Mouse (Mus musculus): ENCODE measurements around the gene Fbxl16. TPM values are rescaled to one million over a fixed set of nuclear protein-coding genes. Genes with fewer than 3 reads are reported as not detected.

The Fbxl16 gene
- total RNA-seq, 4 experiments from 2014 or later, result 0.27 to 1.0 (median 0.71) TPM

DNA sequence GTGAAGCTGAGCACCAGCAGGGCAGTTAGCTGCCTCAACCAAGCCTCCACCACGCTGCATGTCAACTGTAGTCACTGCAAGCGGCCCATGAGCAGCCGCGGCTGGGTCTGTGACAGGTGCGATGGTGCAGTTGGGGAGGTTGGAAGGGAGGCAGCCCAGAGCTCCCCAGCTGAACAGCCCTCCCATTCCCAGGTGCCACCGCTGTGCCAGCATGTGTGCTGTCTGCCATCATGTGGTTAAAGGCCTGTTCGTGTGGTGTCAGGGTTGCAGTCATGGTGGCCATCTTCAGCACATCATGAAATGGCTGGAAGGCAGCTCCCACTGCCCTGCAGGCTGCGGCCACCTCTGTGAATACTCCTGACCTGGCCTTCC, 19.3 kb downstream of the Fbxl16 start:
- peak in 1 of 2 experiments; percentile 5 for DNase-seq (ENCODE audit: low spot score in 2 of 2)

GRCm38 (mm10) chr17:25828712-25829557, 20.1 kb downstream of the Fbxl16 start, which contains the start of gene Jmjd8:
Gene Jmjd8 (plus strand): TSS chr17:25828867.
- DNase-seq (ENCODE audit: low spot score in 2 of 2), result peak in 1 of 2 experiments; percentile 55

DNA sequence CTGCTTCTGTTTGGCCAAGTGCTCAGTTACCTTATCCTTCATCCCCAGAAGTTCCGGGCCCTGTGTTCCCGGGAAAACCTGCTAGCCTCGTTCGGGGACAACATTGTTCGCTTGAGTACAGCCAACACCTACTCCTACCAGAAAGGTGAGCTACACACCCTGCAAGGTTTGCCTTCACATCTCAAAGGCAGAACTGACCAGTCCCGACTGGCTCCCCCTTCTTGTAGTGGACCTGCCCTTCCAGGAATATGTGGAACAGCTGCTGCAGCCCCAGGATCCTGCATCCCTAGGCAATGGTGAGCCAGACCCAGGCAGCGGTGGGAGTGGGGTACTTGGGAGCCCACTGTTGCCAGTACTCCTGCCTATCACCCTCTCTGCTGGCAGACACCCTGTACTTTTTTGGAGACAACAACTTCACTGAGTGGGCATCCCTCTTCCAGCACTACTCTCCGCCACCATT, 20.7 kb downstream of the Fbxl16 start:
- DNase-seq (ENCODE audit: low spot score in 2 of 2), result no peak

- DNase-seq (ENCODE audit: low spot score in 2 of 2), result no peak
Measured at GRCm38 (mm10) chr17:25830200-25830753, 21.4 kb downstream of the Fbxl16 start.

- DNase-seq (ENCODE audit: low spot score in 2 of 2), result no peak
Measured at GRCm38 (mm10) chr17:25830806-25831431, 22.0 kb downstream of the Fbxl16 start.

DNA sequence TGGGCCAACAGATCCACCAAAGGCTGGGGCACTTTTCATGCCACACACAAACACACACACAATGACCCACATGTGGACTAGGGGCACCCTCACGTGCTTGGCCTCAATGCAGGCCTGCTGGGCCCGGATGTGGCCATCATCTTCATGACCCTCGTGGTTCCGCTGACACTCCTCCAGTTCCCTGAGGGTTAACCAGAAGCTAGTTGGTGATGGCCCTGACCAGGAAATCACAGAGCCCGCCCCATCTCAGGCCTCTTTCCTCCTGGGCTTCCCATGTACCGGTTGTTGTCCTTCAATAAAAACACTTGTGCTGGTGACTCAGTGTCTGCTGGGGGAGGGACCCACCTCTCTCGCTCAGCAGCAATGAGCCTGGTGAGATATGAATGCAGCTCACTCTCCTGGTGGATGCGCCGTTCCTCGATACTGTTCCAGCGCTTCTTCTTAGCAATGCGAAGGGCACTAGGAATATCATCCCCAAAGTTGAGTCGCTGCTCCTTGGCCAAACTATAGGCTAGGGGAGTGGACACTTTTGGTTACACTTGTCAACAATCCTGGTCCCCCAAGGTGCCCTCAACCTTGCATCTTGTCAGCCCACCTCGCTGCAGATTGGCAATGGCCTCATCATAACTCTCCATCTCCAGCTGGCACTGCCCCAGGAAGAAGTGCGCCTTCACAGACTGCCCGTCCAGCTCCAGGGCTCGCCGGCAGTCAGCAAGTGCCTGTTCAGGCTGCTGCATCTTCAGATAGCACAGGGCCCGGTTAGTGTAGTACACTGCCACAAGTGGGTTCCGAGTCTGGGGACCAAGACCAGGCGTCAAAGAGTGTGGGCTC, 22.8 kb downstream of the Fbxl16 start:
- no peak for DNase-seq (ENCODE audit: low spot score in 2 of 2)

DNA sequence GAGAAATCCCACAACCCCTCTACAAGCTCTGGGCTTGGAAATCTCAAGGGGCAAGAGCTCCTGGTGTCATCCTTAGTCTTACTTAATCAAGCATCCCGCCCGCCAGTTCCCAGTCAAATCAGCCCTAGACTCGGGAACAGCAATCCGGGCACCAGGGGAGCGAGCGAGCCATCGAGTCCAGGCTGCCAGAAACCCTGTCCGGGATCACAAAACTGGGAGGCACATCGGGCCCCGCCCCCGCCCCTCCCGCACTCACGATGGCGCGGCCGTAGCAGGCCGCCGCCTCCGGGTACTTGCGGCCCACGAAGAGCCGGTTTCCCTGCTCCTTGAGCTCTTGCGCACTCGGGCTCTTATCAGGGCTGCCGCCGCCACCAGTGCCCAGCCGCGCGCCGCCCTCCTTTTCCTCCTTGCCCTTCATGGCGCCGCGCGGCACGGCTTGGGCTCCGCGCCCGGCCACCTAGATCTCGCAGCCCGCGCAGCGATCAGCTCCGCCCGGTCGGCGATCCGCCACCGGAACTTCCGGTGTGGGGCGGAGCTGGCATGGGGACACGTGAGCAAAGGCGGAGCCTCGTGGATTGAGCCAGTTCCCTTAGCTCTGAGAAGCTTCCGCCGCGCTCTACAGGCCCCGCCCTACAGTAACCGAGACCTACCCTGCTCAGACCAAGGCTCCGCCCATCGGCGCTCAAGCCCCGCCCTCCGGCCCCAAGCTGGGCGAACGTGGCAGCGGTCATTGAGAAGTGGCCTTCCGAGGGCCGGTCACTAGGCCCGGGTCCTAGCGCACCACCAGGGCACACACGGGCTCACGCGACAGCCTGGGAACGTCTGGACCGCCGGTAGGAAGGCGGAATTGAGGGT, 23.8 kb downstream of the Fbxl16 start:
- DNase-seq (ENCODE audit: low spot score in 2 of 2), result peak; percentile 99 to 100

- DNase-seq (ENCODE audit: low spot score in 2 of 2), result peak; percentile 93
Measured at GRCm38 (mm10) chr17:25833291-25833663, 24.4 kb downstream of the Fbxl16 start, which contains the start of gene Stub1. Gene Stub1 (minus strand): TSS chr17:25833404.

- DNase-seq (ENCODE audit: low spot score in 2 of 2), result no peak
Measured at GRCm38 (mm10) chr17:25833961-25834594, 25.2 kb downstream of the Fbxl16 start.

GRCm38 (mm10) chr17:25834595-25835222, 25.8 kb downstream of the Fbxl16 start:
- DNase-seq (ENCODE audit: low spot score in 2 of 2), result no peak

GRCm38 (mm10) chr17:25835301-25835700, 26.4 kb downstream of the Fbxl16 start:
- DNase-seq (ENCODE audit: low spot score in 2 of 2), result no peak

GRCm38 (mm10) chr17:25835816-25836215, 26.9 kb downstream of the Fbxl16 start:
- DNase-seq (ENCODE audit: low spot score in 2 of 2), result no peak

- DNase-seq (ENCODE audit: low spot score in 2 of 2), result no peak
Measured at GRCm38 (mm10) chr17:25836397-25837075, 27.7 kb downstream of the Fbxl16 start.

GRCm38 (mm10) chr17:25837076-25837410, 28.2 kb downstream of the Fbxl16 start, which contains the start of gene Rhbdl1:
Gene Rhbdl1 (minus strand): TSS chr17:25837295.
- DNase-seq (ENCODE audit: low spot score in 2 of 2), result peak; percentile 77 to 89

DNA sequence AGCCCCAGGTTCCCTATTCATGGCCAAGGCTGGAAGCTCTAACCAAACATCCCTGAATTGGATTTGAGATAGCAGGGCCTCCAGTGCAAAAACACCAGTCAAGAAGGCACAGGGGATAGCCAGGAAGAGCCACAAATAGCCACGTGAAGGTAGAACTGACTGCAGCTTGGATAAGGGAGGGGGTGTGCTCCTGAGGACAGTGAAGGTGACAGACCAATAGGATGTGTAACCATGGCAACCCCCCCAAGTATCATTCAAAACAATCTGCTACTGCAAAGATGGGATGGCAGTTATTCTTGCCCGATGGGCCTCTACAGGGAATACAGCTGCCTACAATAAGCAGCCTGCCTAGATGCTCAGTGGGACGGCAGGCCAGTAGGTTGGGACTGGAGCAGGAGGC, 28.6 kb downstream of the Fbxl16 start:
- no peak for DNase-seq (ENCODE audit: low spot score in 2 of 2)

DNA sequence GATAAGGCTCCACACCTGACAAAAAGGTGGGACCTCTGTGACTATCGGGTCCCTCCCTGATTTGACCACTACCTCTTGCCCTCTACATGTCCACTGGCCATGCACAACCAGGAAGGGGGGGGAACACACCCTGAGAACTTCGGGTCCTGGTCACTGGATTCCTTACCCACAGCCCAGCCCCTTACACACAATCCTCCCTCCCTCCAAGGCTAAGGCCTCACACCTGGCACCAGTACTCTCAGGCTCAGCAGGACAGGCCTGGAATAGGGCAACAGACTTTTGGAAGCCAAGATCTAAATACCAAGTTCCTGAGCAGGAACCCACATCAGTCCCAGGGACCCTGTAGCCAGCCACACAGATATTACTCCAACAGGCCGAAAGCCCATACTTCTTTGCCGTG, 30.0 kb downstream of the Fbxl16 start:
- DNase-seq (ENCODE audit: low spot score in 2 of 2), result no peak

GRCm38 (mm10) chr17:25839455-25840235, 30.8 kb downstream of the Fbxl16 start:
- no peak for DNase-seq (ENCODE audit: low spot score in 2 of 2)

DNA sequence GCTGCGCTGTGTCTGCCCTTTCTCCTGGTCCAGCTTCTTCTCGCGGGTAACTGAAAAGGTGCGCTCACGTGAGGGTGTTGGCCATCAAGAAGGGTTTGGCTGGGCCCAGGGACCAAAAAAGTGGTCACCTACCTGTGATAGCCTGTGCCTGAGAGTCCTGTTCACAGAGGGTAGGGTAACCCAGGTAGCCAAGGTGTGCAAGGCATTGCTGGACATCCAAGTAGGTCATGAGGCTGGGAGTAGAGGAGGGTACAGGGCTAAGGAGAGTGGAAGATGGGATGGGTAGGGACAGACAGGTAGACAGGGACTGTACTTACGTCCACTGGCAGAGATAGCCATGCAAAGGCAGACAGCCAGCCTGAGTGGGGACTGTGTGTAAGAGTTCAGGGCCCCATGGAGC, 31.6 kb downstream of the Fbxl16 start:
- no peak for DNase-seq (ENCODE audit: low spot score in 2 of 2)

Measured in gastrocnemius, adult 8-10 months (tissue).